Mouse (Mus musculus): ENCODE results near the gene Gpbp1l1. TPM values are rescaled to one million over a fixed set of nuclear protein-coding genes. Genes with fewer than 3 reads are reported as not detected.

Gene Gpbp1l1
- 39.6 and 47.5 TPM in 2 replicates for total RNA-seq (2014; rRNA removed)
- 10.9 and 14.7 TPM in 2 replicates for polyA plus RNA-seq (2015; fragmentation: Nextera tagmentation; extraction: Ambion mirVana)

DNA sequence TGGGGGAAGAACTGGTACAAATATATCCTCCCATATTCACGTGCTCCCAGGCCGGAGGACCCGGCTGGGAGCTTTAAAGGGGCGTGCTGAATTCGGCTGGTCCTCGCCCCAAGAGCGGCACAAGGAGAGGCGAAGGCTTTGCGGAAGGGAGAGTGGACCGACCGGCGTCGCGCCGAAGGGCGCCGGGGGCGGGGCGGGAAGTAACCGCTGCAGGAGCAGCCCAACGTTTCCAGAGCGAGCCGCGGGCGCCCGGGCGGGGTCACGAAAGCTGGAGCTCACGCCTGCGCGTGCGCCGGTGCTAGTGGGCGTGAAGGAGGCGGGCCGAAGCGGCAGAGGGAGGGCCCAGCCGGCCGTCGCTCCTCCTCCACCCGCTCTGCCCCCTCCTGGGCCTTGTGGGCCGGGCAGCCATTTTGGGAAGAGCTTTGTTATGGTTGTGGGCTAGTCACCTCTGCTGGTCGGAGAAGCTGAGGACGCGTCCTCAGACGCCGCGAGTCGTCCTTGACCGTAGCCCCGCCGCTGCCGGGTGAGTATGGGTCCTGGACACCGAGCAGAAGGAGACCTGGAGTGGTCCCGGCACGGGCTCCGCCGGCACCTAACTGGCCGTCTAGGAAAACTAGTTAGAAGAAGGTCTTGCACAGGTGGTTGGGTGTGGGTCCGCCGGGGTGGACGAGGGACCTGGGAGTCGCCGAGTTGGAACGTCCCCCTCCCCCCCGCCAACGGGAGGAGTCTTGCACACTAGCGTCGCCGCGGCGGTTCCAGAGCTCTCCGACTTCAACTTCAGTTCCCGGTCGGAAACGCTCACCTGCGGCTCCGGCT, at the start of gene Gpbp1l1:
Gene Gpbp1l1, plus strand, starts transcription at position 353 of the 816 bp plus-strand sequence.
- no peaks in the 10 kb centered on the region for H3K27me3 ChIP-seq (ENCODE audit: insufficient read depth, low read length)
- H3K36me3 ChIP-seq (ENCODE audit: insufficient read depth), result peaks cover 9% of the 10 kb centered on the region; the same call in 1 of the 2 replicates
- DNase-seq (peak; percentile 98), ATAC-seq (peak; percentile 97)
- WGBS, result 2% methylated on average over 78 of the region's 78 CpGs
- peak within 1 kb of the TSS; percentile 94 for H3K27ac ChIP-seq (ENCODE audit: low read depth, low read length)
- H3K4me2 ChIP-seq (ENCODE audit: low read depth), result peak within 1 kb of the TSS; percentile 71
- H3K9ac ChIP-seq, result peak within 1 kb of the TSS; percentile 86
- peak within 1 kb of the TSS; percentile 79 for H3K4me3 ChIP-seq (ENCODE audit: low read depth, low read length)
- no peaks in the 10 kb centered on the region for H3K9me3 ChIP-seq (ENCODE audit: low read length)
- peak; percentile 53 for TF ChIP-seq CTCF (IDR thresholded peaks at IDR 0.05; ENCODE audit: low read depth)
- peaks cover 12% of the 10 kb centered on the region for H3K4me1 ChIP-seq (ENCODE audit: insufficient read depth)

DNA sequence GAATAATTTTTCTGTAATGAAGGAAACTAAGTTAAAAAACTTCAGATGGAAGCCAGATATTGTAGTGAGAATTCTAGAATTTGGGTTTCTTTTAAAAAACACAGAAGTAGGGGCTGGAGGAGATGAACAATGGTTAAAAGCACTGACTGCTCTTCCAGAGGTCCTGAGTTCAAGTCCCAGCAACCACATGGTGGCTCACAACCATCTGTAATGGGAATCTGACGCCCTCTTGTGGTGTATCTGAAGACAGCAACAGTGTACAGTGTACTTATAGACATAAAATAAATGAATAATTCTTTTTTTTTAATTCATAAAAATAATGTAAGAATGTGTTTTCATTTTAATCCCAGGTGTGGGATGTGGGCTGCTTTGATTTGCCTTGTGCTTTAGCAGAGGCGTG, 26.3 kb upstream of the Gpbp1l1 start:
- Histone ChIP-seq H3K27me3 (ENCODE audit: insufficient read depth, low read length) (no peaks in the 10 kb centered on the region), H3K36me3 (ENCODE audit: insufficient read depth) (peaks cover 15% of the 10 kb centered on the region), H3K4me2 (ENCODE audit: low read depth) (no peak overlapping the region), H3K9ac (no peak overlapping the region), H3K27ac (ENCODE audit: low read depth, low read length) (no peak overlapping the region), H3K4me1 (ENCODE audit: insufficient read depth) (no peaks in the 10 kb centered on the region), H3K4me3 (ENCODE audit: low read depth, low read length) (no peak overlapping the region), H3K9me3 (ENCODE audit: low read length) (no peaks in the 10 kb centered on the region)
- WGBS, result 60% methylated on average over 2 of the region's 2 CpGs
- TF ChIP-seq CTCF (IDR thresholded peaks at IDR 0.05; ENCODE audit: low read depth), result no peak
- ATAC-seq (no peak), DNase-seq (no peak)

DNA sequence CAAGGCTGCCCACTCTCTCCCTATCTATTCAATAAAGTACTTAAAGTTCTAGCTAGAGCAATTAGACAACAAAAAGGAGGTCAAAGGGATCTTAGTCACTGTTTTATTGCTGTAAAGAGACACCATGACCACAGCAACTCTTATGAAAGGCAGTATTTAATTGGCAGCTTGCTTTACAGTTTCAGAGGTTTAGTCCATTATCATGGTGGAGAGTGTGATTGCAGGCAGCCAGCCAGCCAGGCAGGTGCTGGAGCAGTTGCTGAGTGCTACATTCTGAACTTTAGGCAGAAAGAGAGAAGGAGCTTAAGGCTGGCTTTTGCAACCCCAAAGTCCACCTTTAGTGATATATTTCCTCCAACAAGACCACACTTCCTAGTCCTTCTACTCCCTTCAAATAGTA, 21.1 kb upstream of the Gpbp1l1 start:
- ATAC-seq (no peak), DNase-seq (no peak)
- no peaks in the 10 kb centered on the region for H3K4me1 ChIP-seq (ENCODE audit: insufficient read depth)
- H3K4me2 ChIP-seq (ENCODE audit: low read depth), result no peak overlapping the region
- no peak overlapping the region for H3K27ac ChIP-seq (ENCODE audit: low read depth, low read length)
- peaks cover 11% of the 10 kb centered on the region for H3K36me3 ChIP-seq (ENCODE audit: insufficient read depth)
- no peak overlapping the region for H3K9ac ChIP-seq
- no peaks in the 10 kb centered on the region for H3K27me3 ChIP-seq (ENCODE audit: insufficient read depth, low read length)
- TF ChIP-seq CTCF (IDR thresholded peaks at IDR 0.05; ENCODE audit: low read depth), result no peak
- no peaks in the 10 kb centered on the region for H3K9me3 ChIP-seq (ENCODE audit: low read length)
- no peak overlapping the region for H3K4me3 ChIP-seq (ENCODE audit: low read depth, low read length)

DNA sequence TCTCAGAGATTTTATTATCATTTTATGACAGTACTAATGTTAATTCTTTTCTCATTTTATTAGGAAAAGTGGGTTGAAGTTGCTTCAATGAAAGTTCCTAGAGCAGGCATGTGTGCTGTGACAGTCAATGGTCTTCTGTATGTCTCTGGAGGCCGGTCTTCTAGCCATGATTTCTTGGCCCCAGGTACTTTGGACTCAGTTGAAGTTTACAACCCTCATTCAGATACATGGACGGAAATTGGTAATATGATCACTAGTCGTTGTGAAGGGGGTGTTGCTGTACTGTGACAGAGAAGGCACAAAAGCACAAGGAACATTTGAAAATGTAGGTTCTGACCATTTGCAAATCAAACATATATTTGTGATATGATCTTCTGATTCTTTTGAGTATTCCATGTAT, 19.7 kb upstream of the Gpbp1l1 start:
- Histone ChIP-seq H3K27me3 (ENCODE audit: insufficient read depth, low read length) (no peaks in the 10 kb centered on the region), H3K9me3 (ENCODE audit: low read length) (no peaks in the 10 kb centered on the region), H3K4me3 (ENCODE audit: low read depth, low read length) (no peak overlapping the region), H3K4me2 (ENCODE audit: low read depth) (no peak overlapping the region), H3K4me1 (ENCODE audit: insufficient read depth) (no peaks in the 10 kb centered on the region), H3K9ac (no peak overlapping the region), H3K27ac (ENCODE audit: low read depth, low read length) (no peak overlapping the region), H3K36me3 (ENCODE audit: insufficient read depth) (peaks cover 9% of the 10 kb centered on the region)
- ATAC-seq (no peak), DNase-seq (no peak)
- no peak for TF ChIP-seq CTCF (IDR thresholded peaks at IDR 0.05; ENCODE audit: low read depth)
- WGBS, result 94% methylated on average over 3 of the region's 3 CpGs

DNA sequence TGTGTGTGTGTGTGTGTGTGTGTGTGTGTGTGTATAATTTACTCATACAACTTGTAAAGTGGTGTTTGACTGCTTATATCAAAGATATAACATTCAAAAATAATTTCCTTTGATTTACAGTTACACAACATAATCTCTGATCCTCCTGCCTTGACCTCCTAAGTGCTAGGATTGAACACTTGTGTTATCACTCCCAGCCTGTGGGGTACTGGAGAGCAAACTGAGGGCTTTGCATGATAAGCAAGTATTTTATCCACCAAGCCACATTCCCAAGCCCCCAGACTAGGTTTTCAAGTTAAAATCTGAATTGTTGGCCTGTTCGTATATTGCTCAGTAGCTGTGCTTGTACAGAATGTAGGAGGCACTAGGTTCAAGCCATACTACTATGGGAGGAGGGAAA, 7.0 kb upstream of the Gpbp1l1 start:
- no peak for DNase-seq
- no peak for TF ChIP-seq CTCF (IDR thresholded peaks at IDR 0.05; ENCODE audit: low read depth)
- H3K9ac ChIP-seq, result no peak overlapping the region
- H3K4me2 ChIP-seq (ENCODE audit: low read depth), result no peak overlapping the region
- no peaks in the 10 kb centered on the region for H3K9me3 ChIP-seq (ENCODE audit: low read length)
- H3K4me3 ChIP-seq (ENCODE audit: low read depth, low read length), result no peak overlapping the region
- no peaks in the 10 kb centered on the region for H3K27me3 ChIP-seq (ENCODE audit: insufficient read depth, low read length)
- H3K36me3 ChIP-seq (ENCODE audit: insufficient read depth), result peaks cover 9% of the 10 kb centered on the region; the same call in 1 of the 2 replicates
- no peaks in the 10 kb centered on the region for H3K4me1 ChIP-seq (ENCODE audit: insufficient read depth)
- 85% methylated on average over 1 of the region's 1 CpGs for WGBS
- no peak overlapping the region for H3K27ac ChIP-seq (ENCODE audit: low read depth, low read length)
- ATAC-seq, result no peak

DNA sequence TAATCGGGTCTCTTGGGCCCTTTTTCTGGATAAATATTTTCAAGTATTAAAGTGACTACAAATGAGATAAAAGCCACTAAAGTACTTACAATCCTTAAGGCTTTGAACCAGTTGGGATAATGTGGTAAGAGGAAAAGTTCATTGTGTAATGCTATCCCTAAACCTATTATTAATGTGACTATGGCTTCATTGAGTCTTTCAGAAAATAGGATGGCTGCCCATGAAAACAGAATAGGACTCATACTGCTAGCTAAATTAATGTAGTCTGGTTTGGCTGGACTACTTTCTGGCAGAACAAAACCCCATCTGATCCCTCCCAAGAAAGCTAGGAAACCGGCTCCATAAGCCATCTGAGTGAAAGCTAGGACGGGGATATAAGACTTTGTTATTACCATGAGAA, 4.4 kb upstream of the Gpbp1l1 start:
- ATAC-seq (no peak), DNase-seq (no peak)
- Histone ChIP-seq H3K27ac (ENCODE audit: low read depth, low read length) (no peak overlapping the region), H3K36me3 (ENCODE audit: insufficient read depth) (peaks cover 9% of the 10 kb centered on the region; the same call in 1 of the 2 replicates), H3K4me3 (ENCODE audit: low read depth, low read length) (no peak overlapping the region), H3K27me3 (ENCODE audit: insufficient read depth, low read length) (no peaks in the 10 kb centered on the region), H3K4me1 (ENCODE audit: insufficient read depth) (peaks cover 5% of the 10 kb centered on the region; the same call in 1 of the 2 replicates), H3K9ac (no peak overlapping the region), H3K9me3 (ENCODE audit: low read length) (no peaks in the 10 kb centered on the region), H3K4me2 (ENCODE audit: low read depth) (no peak overlapping the region)
- no peak for TF ChIP-seq CTCF (IDR thresholded peaks at IDR 0.05; ENCODE audit: low read depth)
- 81% methylated on average over 3 of the region's 3 CpGs for WGBS

Measured in forebrain, postnatal 0 days (tissue).